Mouse (Mus musculus) left cerebral cortex, postnatal 10 days (tissue): ENCODE measurements around the gene Oit1. TPM values are rescaled to one million over a fixed set of nuclear protein-coding genes. Genes with fewer than 3 reads are reported as not detected.
A peak's percentile ranks its signal among the peaks of the same experiment; 100 is the strongest.

Source experiments
- DNase-seq, 2 experiments: peaks; one replicate each; pipeline ENCODE4 v3.0.0; 2021 to 2022; ENCODE audit warnings: low spot score in 2 of 2, mixed read lengths in 1 of 2; ENCODE audit errors: extremely low spot score in 1 of 2
- intact Hi-C: fragments of 180-260 bp; cut with DNase I; formaldehyde crosslinking; loops from one replicate; pipeline ENCODE4 v1.15.1; 2025
- total RNA-seq, 2 experiments: library from RNA; stranded (reverse); gene quantifications; 2 replicates each; pipeline ENCODE4 v1.2.3; 2021

Gene Oit1
- total RNA-seq, 2 experiments from 2014 or later: not detected

DNA sequence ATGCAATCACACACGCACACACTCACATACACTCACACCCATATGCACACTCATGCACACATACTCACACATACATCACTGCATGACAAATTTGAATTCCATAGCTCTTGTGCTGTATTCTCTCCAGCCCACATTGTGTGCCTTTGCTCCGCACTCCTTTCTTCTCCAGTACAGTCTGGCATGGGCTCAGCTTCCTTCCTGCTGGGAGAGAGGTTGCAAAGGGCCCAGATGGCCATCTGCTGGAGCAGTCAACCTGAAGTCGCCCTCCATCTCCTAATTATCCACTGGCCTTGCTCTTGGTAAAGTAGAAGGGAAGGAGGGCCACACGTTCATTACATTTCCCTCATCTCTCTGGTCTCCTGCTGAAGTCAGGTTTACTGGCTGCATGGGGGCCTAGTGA is 33.0 kb downstream of the Oit1 start:
- intact Hi-C loops: loop anchor here (5.0 to 10.0 kb wide), 5 partner anchors 43 to 381 kb away; no protein-coding TSS in a partner anchor
- DNase-seq: no peak

DNA sequence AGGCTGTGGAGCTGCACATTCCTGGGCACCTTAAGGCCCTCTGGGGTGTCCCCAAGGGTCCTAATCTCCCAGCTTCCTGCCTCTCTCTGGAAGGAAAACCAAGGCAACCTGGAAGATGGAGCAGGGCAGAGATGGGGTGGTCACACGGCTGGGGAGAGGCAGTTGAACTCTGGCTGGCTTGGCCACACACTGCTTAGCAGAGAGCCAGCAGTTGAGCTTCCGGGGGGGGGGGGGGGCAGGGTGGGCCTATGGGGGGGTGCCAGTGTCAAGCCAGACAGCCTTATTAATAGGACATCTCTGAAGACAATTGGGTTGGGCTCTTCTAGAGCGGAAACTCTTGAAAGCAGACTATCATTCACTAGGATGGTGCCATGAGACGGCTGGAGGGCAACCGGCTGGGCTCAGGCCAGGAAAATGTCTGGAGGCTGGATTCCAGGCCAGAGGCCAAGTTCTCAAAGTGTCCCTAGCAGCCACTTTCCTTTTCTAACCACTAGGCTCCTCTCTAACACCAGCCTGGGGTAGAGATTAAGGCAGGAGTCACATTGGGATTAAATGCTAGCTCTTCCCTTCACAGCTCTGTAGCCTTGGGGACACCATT is 35.9 kb downstream of the Oit1 start:
- DNase-seq: no peak
- intact Hi-C loops: loop anchor here (10.0 kb wide), 1 partner anchor 378 kb away; no protein-coding TSS in a partner anchor

DNA sequence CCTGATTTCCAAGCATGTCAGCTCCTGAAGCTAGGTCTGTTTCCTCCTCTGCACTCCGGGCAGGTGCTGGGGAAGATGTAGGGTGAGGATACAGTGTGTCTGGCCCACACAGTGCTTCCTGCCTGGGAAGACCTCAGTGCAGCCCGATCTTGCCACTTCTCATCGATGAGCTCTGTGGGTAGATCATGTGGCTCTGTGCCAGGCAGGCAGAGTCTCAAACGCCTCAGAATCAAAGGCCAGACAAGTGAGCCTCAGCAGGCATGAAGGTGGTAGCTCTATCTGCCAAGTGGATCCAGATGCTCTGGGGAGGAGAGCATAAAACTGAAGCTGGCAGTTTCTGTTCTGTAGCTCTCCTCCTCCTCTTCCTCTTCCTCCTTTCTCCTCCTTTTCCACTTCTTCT is 38.3 kb downstream of the Oit1 start:
- intact Hi-C loops: loop anchor here (10.0 kb wide), 1 partner anchor 375 kb away; no protein-coding TSS in a partner anchor

DNA sequence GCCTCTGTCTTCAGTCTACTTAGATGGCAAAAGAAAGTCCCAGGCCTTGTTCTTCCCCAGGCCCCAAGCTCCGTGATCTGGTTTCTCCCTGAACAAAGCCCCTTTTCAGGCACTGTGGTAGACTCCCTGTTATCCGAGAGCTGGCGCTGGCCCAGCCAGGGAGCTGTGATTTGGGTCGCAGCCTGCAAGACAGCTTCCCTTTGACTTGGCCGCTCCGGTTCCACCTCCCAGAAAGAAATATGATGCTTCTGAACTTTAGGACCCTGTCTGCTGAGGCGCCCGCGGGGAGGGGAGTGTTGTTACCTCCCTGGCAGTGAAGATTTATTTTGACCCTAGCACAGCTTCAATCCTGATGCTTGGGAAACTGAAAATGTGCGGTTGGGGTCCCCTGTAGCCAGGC is 42.6 kb downstream of the Oit1 start:
- intact Hi-C loops: no loop called here
- DNase-seq: peak in 1 of 2 experiments; percentile 51

More for the DNA sequence above, 38.3 kb downstream of the Oit1 start:
- DNase-seq: no peak

DNA sequence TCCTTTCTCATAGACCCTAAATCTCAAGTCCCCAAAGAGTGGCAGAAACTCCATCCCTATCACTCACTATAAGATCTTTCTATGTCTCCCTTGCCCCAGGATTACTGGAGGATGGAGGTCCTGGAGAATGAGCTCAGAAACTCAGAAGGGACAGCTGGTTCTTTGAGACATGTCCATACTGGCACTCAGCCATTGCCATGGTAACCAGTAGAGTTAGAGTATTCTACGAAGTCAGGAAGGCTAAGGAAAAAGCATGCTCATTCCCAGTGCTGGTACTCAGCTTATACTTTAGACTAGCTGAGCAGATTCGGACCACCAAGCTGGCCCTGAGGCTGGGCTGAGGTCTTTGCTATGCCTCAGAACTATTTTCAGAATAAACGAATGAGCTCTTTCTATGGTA is 44.0 kb downstream of the Oit1 start:
- intact Hi-C loops: no loop called here
- peak; percentile 56 to 62 for DNase-seq

DNA sequence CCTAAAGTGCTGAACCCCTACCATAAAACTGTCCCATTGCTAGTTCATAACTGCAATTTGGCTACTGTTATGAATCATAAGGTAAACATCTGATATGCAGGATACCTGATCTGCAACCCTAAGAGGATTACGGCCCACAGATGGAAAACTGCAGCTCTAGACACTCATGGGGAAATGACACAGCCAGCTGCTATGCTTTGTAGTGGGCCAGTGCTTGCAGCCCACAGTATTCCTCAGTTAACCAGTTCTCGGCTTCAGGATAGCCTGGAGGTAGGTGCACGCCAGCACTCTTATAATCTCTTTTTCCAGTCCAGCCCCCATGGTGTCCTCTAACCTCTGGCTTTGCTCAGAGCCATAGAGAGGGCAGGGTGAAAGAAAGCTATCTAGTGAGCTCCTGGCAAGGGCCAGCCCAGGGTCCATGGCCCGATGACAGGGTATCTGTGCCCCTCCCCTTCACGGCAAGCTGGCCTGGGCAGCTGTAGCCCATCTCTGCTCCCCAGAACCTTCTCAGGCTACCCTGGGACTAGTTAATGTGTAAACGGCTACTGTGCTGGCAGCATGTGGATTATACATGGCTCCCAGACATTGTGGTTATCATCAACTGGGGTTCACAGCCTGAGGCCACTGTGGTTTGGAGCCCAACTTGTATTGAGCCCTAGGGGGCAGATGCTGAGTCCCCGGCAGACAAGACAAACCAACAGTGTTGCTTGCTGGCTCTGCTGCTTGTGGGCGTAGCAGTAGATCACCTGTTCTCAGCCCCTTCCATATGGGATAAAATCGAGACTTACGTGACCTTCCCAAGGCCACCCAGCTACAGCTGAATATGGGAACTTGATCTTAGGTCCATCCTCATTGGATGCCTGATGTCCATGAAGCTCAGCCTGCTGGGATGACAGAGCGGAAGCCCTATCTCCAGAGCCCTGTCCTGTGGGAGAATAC is 46.0 kb downstream of the Oit1 start:
- intact Hi-C loops: no loop called here
- DNase-seq: no peak

DNA sequence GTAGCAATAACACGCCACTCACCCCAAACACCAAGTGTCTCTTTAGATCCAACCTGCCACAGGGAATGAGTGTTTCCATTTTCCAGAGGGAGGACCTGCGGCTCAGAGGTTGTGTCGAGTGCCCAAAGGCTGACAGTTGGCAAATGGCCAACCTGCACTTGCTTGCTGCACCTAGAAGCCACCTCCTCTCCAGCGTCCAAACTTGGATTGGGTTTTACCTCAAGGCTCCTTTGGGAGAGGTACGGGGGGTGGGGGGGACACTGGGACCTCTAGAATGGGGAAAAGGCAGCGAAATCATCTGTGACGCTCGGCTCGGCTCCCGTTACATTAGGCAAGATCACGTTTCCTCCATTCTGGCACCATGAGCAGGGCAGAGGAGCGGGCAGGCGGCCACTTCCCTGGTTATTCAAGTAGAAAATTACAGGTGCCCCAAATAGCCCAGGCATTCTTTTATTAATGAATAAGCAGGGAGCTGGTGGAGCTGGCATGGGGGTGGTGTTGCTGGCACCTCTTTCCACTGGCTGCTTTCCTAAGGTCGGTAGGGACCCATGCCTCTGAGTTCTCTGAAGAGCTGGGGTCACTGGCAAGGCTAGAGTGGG is 47.1 kb downstream of the Oit1 start:
- DNase-seq: no peak
- intact Hi-C loops: no loop called here

DNA sequence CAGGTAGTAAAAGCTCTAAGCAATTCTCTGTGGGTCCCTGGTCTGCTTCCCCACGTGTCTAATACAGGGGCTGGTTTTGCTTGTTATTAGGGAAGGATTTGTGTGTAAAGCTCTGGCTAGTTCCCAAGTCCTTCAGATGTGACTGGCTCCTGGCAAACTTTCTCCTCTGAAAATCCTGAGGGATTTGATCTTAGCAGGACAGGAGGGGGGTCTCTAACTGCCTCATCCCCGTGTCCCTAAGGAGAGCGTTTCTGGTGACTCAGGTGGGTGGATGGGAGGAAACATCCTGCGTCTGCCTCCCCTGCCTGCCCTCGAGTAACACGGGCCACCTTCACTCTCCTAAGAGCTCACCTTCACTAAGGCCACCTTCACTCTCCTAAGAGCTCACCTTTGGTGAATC is 48.2 kb downstream of the Oit1 start:
- DNase-seq: no peak
- intact Hi-C loops: no loop called here

DNA sequence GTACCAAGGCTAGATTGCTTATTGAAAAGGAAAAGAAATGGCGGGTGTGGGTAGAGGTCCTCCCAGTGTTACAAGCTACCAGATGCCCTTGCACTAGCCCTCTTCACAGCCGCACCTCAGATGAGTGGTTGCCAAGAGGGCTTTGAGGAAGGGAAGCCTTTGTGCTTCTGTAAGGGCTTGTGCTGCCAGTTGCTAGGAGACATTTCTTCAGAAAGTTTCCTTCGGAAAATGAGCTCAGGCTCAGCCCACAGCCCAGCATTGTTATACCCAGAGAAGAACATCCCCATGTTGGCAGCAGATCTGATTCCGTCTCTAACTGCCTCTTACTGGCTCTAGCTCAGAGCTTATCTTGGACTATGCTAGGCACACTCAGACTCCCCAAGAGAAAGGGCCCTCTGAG is 49.0 kb downstream of the Oit1 start:
- intact Hi-C loops: no loop called here
- peak in 1 of 2 experiments; percentile 34 for DNase-seq

DNA sequence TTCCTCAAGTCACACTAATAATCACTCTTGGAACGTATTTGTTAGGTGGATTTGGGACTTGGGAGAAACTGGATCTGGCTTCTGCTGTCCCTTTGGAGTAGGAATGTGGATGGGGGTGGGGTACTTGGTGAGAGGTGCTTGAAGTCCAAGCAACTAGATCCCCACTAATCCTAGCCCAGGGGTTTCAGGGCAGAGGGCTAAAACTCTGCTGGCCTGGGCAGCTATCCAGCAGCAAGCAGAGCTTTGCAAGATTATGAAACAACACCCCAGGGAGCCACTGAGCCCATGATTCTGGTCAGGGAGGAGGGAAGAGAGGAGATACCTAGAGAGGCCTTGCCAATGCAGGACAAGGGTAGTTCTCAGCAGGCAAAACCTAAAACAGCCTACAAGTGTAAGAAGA is 51.2 kb downstream of the Oit1 start:
- intact Hi-C loops: no loop called here
- DNase-seq: no peak

DNA sequence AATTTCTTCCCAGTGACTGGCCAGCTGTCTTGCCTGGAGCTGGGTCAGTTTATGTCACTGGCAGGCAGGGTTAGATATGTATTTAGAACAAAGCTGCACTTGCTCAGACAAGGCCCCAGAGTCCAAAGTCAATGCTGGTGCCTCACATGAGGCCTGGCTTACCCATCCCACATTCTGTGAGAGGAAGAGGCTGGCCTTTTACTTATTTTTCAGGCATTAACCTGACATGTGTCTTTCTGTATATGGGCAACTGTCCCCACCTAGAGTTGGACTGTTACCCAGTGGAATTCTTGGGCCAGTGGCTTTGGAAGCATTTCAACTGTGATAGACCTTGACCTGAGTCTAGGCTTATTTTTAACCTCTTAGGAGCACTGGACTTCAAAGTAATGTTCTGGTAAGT is 51.6 kb downstream of the Oit1 start:
- DNase-seq: no peak
- intact Hi-C loops: no loop called here

DNA sequence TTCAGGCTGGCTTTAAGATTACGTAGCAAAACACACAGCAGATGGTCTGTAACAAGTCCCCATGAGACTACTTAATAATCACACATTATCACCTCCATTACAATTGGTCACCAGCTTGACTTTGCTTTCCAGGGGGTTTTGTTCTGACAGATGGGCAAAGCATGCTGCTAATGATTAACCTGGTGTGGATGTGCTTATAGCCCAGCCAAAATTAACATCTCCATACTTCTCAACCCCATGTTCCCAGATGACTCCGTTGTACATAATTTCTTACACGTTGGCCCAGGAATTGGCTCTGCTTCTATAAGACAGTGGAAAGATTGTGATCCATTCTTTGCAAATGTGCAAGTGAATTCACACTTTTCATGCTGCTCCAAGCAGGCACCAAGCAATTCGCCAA is 52.8 kb downstream of the Oit1 start:
- intact Hi-C loops: no loop called here
- no peak for DNase-seq

DNA sequence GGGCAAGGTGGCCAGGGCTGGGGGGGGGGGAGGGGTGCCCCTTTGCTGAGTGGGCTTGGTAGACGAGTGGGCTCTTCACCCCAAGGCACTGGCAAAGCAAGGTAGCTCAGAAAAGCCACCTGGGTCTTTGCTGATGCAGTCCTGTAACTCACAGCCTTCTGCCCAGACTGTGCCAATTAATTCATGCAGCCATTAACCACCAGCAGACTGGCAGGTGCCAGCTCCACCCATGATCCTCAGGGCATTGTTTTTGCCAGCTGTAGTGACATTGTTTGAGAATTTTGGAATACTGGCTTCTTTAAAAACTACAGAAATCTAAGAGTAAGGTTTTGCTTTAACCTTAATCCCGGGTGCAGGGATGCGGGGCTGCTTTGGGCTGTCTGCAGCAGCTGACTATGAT is 58.0 kb downstream of the Oit1 start:
- no peak for DNase-seq
- intact Hi-C loops: no loop called here

DNA sequence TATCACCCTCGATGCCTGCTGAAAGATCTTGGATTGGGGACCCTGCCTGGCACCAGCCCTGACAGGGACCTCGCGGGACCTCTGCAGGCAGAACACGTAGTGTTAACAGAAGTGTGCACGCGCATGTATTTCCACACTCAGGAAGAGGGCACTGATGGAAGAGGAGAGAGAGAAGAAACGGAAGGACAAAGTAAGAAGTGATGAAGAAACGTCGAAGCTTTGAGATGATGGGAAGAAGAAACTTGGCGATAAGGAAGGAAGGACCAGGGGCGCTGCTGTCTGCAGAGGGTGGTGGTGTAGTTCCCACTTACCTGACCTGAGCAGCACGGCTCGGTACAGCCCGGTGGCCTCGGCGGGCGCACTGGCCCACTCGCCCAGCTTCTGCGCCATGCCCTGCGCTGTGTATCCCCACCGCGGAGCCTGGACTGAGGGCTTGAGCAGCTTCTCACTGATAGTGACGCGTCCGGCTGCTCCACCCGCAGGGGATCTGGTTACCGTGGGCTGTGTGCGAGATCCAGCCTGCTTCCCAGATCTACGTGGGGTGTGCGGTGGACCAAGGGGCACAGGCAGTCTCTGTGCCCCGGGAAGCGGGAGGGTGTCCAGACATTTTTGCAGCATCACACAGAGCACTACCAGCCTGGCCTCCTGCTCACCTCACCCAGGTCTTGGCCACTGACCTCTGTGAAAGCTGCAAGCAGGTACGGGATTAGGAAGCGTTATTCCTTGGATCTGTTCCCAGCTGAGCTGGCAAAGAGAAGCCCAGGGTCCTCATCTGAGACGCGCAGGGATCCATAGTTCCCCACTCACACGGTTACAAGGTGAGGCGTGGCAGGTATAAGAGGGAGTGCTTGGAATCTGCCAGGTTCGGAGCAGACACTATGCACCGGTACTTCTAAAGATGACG is 61.1 kb downstream of the Oit1 start, which contains the start of gene Fam107a:
Gene Fam107a (minus strand): TSS at position 830 of the 904 bp plus-strand sequence.
- intact Hi-C loops: no loop called here
- no peak for DNase-seq

DNA sequence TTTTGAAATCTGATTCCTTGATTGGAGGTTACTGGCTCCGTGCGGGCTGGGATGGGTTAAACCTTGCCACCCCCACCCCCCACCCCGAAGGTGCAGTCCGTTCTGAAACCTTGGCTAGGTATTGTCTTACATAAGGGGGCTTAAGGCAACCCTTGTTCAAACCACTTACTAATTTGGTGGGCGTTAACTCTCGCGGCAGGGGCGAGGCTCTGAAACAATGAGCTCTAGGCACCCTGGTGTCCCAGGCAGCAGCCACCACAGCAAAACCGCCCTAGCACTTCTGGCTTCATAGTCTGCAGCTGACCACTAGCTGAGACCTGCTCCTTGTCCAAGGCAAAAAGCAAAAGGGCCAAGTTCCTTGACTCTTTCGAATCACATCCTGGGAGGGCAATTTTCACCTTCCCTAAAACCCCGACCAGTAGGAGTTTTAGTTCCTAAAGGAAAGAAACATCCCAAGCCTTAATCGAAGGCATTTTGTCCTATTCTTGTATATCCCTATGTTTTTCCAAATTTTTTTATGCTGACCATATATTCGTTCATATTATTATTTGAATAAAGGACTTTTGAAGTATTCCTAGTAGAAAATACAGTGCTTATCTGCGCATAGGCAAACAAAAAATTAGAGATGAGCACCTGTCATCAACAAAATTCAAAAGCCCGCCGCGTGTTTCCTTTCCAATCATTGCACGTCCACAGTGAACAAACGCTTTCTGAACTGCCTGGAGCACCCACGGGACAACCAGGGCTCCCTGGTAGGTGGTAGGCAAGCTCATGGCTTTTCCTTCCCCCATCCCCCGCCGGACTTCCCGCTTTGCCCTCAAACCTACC is 62.0 kb downstream of the Oit1 start:
- peak in 1 of 2 experiments; percentile 34 for DNase-seq
- intact Hi-C loops: no loop called here

DNA sequence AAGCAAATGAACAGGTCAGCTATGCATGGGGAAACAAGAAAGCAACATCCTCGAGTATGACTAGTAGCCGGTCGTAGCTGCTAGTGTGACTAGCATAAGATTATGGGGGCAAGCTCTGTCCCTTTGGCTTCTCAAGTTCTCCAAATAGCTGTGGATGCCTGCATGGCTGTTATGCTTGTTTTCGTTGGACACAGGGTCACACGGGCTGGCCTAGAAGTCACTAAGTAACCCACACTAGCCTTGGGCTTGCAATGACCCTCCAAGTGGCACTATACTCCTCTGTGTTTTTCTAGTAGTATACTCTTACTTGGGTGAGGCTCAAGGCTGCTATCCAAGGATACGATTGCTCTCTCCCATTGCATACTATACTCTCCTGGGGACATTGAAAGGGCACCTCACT is 63.4 kb downstream of the Oit1 start:
- DNase-seq: no peak
- intact Hi-C loops: no loop called here

DNA sequence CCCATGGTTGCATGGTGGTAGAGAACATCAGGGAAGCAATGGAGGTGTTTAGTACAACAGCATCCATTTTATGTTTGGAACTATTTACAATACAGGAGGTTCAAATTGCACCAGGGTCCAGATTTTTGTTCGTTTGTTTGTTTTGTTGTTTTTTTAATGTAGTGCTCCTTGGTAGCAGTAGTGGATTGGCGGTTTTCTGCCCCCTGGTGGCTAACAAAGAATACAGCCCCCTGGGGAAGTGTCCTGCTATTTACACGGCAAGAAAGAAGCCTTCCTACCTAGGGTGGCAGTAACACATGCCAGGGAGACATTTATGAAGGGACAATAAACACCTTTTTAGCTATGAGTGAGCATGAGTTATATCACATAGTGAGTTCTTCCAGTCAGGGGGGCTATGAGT is 64.0 kb downstream of the Oit1 start:
- DNase-seq: peak in 1 of 2 experiments; percentile 39
- intact Hi-C loops: no loop called here

DNA sequence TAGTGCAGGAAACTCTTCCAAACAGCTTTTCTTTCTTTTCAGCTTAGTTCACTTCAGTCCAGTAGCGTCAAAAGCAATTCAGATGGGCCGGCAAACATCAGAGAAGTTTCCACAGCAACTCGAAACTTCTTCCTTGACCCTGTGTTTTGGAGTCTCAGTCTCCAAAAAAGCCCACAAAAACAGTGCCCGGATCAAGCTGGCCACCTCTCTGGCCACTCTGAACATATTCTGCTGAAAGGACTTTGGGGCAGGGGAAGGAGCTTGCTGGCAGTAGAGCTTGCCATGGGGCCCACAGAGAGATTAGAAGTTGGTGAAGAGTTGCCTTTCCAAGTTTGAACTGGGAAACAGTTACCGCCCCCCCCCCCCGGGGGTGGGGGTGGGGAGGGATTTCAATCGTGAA is 64.7 kb downstream of the Oit1 start:
- intact Hi-C loops: no loop called here
- DNase-seq: peak; percentile 30 to 47
